Mouse (Mus musculus): ENCODE results near the gene Cdc42bpg.

- TF ChIP-seq CTCF (conservative IDR thresholded peaks at IDR 0.05; ENCODE audit: low read length) (no peak), POU5F1 (IDR thresholded peaks at IDR 0.05; ENCODE audit: borderline replicate concordance, low read length) (no peak), NANOG (IDR thresholded peaks at IDR 0.05; ENCODE audit: borderline replicate concordance, low read length) (no peak)
Measured at GRCm38 (mm10) chr19:6291117-6291781, 15.0 kb upstream of the Cdc42bpg start.

All from E14TG2a.4 (cell line).